Mouse (Mus musculus) heart, postnatal 0 days (tissue): Measurements from ENCODE around the gene Olfr237-ps1.

ENCODE experiments used
- CTCF ChIP-seq: IDR thresholded peaks from 2 replicates; pipeline ENCODE4 v1.5.1; 2016; ENCODE audit warnings: antibody characterized with exemption, control low read depth, low read depth
- EP300 ChIP-seq: IDR thresholded peaks from 2 replicates; pipeline ENCODE4 v1.6.1; 2016; ENCODE audit warnings: antibody characterized with exemption, low read depth

GRCm38 (mm10) chr6:43196781-43197180 lies 50.4 kb downstream of the Olfr237-ps1 start, which contains the start of gene Olfr435:
- TF ChIP-seq CTCF (no peak), EP300 (no peak)
